Mouse (Mus musculus) cerebellum, adult (tissue): ENCODE data around the gene Fgfr2.
"Not testable (repeated sequence)": the region's sequence is repeated elsewhere in the genome, so short reads cannot be mapped to it uniquely, and the experiment has no call there.

Experiments
- ATAC-seq: cut with Nextera tagmentation; 2 replicates; pipeline ENCODE4 v1.9.2; 2017; ENCODE audit warnings: mild to moderate bottlenecking, moderate library complexity, mixed read lengths; ENCODE audit not compliant: insufficient number of reproducible peaks, low FRiP score, low TSS enrichment

Fgfr2 gene

GRCm38 (mm10) chr7:133121080-133121607, 2.0 kb downstream of the Fgfr2 start:
- no peak for ATAC-seq

- no peak for ATAC-seq
These were observed 2.9 kb downstream of the Fgfr2 start for GRCm38 (mm10) chr7:133120221-133120751.

- ATAC-seq: no peak
These were observed 5.3 kb downstream of the Fgfr2 start for GRCm38 (mm10) chr7:133117815-133118214.

- no peak for ATAC-seq
These were observed 6.6 kb downstream of the Fgfr2 start for GRCm38 (mm10) chr7:133116542-133116941.

- no peak for ATAC-seq
These were observed 7.3 kb downstream of the Fgfr2 start for GRCm38 (mm10) chr7:133115886-133116285.

GRCm38 (mm10) chr7:133114847-133115470, 8.2 kb downstream of the Fgfr2 start:
- ATAC-seq: no peak

GRCm38 (mm10) chr7:133113185-133113895, 9.8 kb downstream of the Fgfr2 start:
- no peak for ATAC-seq

GRCm38 (mm10) chr7:133112351-133112831, 10.8 kb downstream of the Fgfr2 start:
- ATAC-seq: no peak

GRCm38 (mm10) chr7:133109442-133109841, 13.7 kb downstream of the Fgfr2 start:
- ATAC-seq: no peak

GRCm38 (mm10) chr7:133108695-133109094, 14.5 kb downstream of the Fgfr2 start:
- no peak for ATAC-seq

- no peak for ATAC-seq
These were observed 20.6 kb downstream of the Fgfr2 start for GRCm38 (mm10) chr7:133102578-133102977.

- no peak for ATAC-seq
These were observed 22.1 kb downstream of the Fgfr2 start for GRCm38 (mm10) chr7:133101070-133101469.

GRCm38 (mm10) chr7:133100178-133100577, 23.0 kb downstream of the Fgfr2 start:
- ATAC-seq: no peak

GRCm38 (mm10) chr7:133099266-133099665, 23.9 kb downstream of the Fgfr2 start:
- no peak for ATAC-seq

GRCm38 (mm10) chr7:133098118-133098793, 24.9 kb downstream of the Fgfr2 start:
- ATAC-seq: peak; percentile 51; the same call in 1 of the 2 replicates

- not testable (repeated sequence) for ATAC-seq
These were observed 27.5 kb downstream of the Fgfr2 start for GRCm38 (mm10) chr7:133095610-133096009.

- no peak for ATAC-seq
These were observed 28.2 kb downstream of the Fgfr2 start for GRCm38 (mm10) chr7:133094711-133095495.

GRCm38 (mm10) chr7:133094161-133094560, 29.0 kb downstream of the Fgfr2 start:
- ATAC-seq: no peak

GRCm38 (mm10) chr7:133093731-133094130, 29.4 kb downstream of the Fgfr2 start:
- no peak for ATAC-seq

- no peak for ATAC-seq
These were observed 32.5 kb downstream of the Fgfr2 start for GRCm38 (mm10) chr7:133090641-133091040.
